Mouse (Mus musculus): ENCODE results near the gene Pnkd. TPM values are rescaled to one million over a fixed set of nuclear protein-coding genes. Genes with fewer than 3 reads are reported as not detected.

The Pnkd gene
- polyA plus RNA-seq, 1 experiment from 2014 or later = 39.8 TPM

GRCm38 (mm10) chr1:74344163-74344916 lies 59.6 kb downstream of the Pnkd start:
- WGBS (ENCODE audit: insufficient replicate concordance) = 68% methylated on average over 11 of the region's 11 CpGs
- DNase-seq (no peak), ATAC-seq (ENCODE audit: low read depth) (no peak)
- no peak overlapping the region for H3K4me2 ChIP-seq
- no peaks in the 10 kb centered on the region for H3K27me3 ChIP-seq
- no peak overlapping the region for H3K27ac ChIP-seq
- H3K4me1 ChIP-seq (replicated peaks) = peaks cover 17% of the 10 kb centered on the region
- no peak overlapping the region for H3K9ac ChIP-seq
- H3K9me3 ChIP-seq (replicated peaks) = no peaks in the 10 kb centered on the region
- no peak overlapping the region for H3K4me3 ChIP-seq (replicated peaks)
- no peaks in the 10 kb centered on the region for H3K36me3 ChIP-seq

- H3K27ac ChIP-seq = no peak overlapping the region
- no peaks in the 10 kb centered on the region for H3K36me3 ChIP-seq
- no peak overlapping the region for H3K4me2 ChIP-seq
- no peak overlapping the region for H3K9ac ChIP-seq
- ATAC-seq (ENCODE audit: low read depth) (no peak), DNase-seq (no peak)
- 74% methylated on average over 13 of the region's 13 CpGs for WGBS (ENCODE audit: insufficient replicate concordance)
- H3K4me3 ChIP-seq (replicated peaks) = no peak overlapping the region
- H3K4me1 ChIP-seq (replicated peaks) = no peaks in the 10 kb centered on the region
- no peaks in the 10 kb centered on the region for H3K27me3 ChIP-seq
- no peaks in the 10 kb centered on the region for H3K9me3 ChIP-seq (replicated peaks)
Measured at GRCm38 (mm10) chr1:74351185-74351769, 66.5 kb downstream of the Pnkd start.

GRCm38 (mm10) chr1:74352532-74353096 lies 67.9 kb downstream of the Pnkd start:
- no peaks in the 10 kb centered on the region for H3K36me3 ChIP-seq
- no peak overlapping the region for H3K27ac ChIP-seq
- DNase-seq = no peak
- 71% methylated on average over 5 of the region's 5 CpGs for WGBS (ENCODE audit: insufficient replicate concordance)
- no peak overlapping the region for H3K4me3 ChIP-seq (replicated peaks)
- H3K9ac ChIP-seq = no peak overlapping the region
- no peaks in the 10 kb centered on the region for H3K9me3 ChIP-seq (replicated peaks)
- H3K4me1 ChIP-seq (replicated peaks) = no peaks in the 10 kb centered on the region
- no peak for ATAC-seq (ENCODE audit: low read depth)
- H3K4me2 ChIP-seq = no peak overlapping the region
- H3K27me3 ChIP-seq = no peaks in the 10 kb centered on the region

- no peaks in the 10 kb centered on the region for H3K36me3 ChIP-seq
- no peaks in the 10 kb centered on the region for H3K9me3 ChIP-seq (replicated peaks)
- DNase-seq = no peak
- H3K27me3 ChIP-seq = no peaks in the 10 kb centered on the region
- no peak overlapping the region for H3K9ac ChIP-seq
- no peak for ATAC-seq (ENCODE audit: low read depth)
- 66% methylated on average over 9 of the region's 9 CpGs for WGBS (ENCODE audit: insufficient replicate concordance)
- no peak overlapping the region for H3K4me3 ChIP-seq (replicated peaks)
- no peak overlapping the region for H3K4me2 ChIP-seq
- no peak overlapping the region for H3K27ac ChIP-seq
- no peaks in the 10 kb centered on the region for H3K4me1 ChIP-seq (replicated peaks)
Measured at GRCm38 (mm10) chr1:74353453-74354229, 68.9 kb downstream of the Pnkd start.

GRCm38 (mm10) chr1:74357531-74357930 lies 72.8 kb downstream of the Pnkd start:
- Histone ChIP-seq H3K9me3 (replicated peaks) (no peaks in the 10 kb centered on the region), H3K27ac (no peak overlapping the region), H3K4me3 (replicated peaks) (no peak overlapping the region), H3K9ac (no peak overlapping the region), H3K27me3 (no peaks in the 10 kb centered on the region), H3K36me3 (no peaks in the 10 kb centered on the region), H3K4me1 (replicated peaks) (no peaks in the 10 kb centered on the region), H3K4me2 (no peak overlapping the region)
- DNase-seq (no peak), ATAC-seq (ENCODE audit: low read depth) (no peak)

- Histone ChIP-seq H3K9me3 (replicated peaks) (no peaks in the 10 kb centered on the region), H3K4me2 (no peak overlapping the region), H3K4me1 (replicated peaks) (no peaks in the 10 kb centered on the region), H3K27ac (no peak overlapping the region), H3K27me3 (peaks cover 2% of the 10 kb centered on the region; the same call in 1 of the 2 replicates), H3K9ac (no peak overlapping the region), H3K36me3 (no peaks in the 10 kb centered on the region), H3K4me3 (replicated peaks) (no peak overlapping the region)
- 63% methylated on average over 5 of the region's 5 CpGs for WGBS (ENCODE audit: insufficient replicate concordance)
- ATAC-seq (ENCODE audit: low read depth) = no peak
- no peak for DNase-seq
Measured at GRCm38 (mm10) chr1:74359952-74360517, 75.3 kb downstream of the Pnkd start.

GRCm38 (mm10) chr1:74361812-74362211 lies 77.1 kb downstream of the Pnkd start, which contains the start of gene Catip:
TSS of gene Catip (plus strand) at chr1:74362108.
- Histone ChIP-seq H3K9me3 (replicated peaks) (no peaks in the 10 kb centered on the region), H3K4me1 (replicated peaks) (peaks cover 3% of the 10 kb centered on the region; the same call in 1 of the 2 replicates), H3K4me2 (no peak within 1 kb of the TSS), H3K27me3 (peaks cover 2% of the 10 kb centered on the region; the same call in 1 of the 2 replicates), H3K4me3 (replicated peaks) (no peak within 1 kb of the TSS), H3K9ac (no peak within 1 kb of the TSS), H3K36me3 (no peaks in the 10 kb centered on the region), H3K27ac (no peak within 1 kb of the TSS)
- DNase-seq = peak; percentile 22
- peak; percentile 43; the same call in 1 of the 2 replicates for ATAC-seq (ENCODE audit: low read depth)
- WGBS (ENCODE audit: insufficient replicate concordance) = 7% methylated on average over 2 of the region's 2 CpGs

GRCm38 (mm10) chr1:74362325-74363229 lies 77.8 kb downstream of the Pnkd start:
- no peak for DNase-seq
- H3K9ac ChIP-seq = no peak overlapping the region
- H3K27ac ChIP-seq = no peak overlapping the region
- no peaks in the 10 kb centered on the region for H3K9me3 ChIP-seq (replicated peaks)
- H3K4me3 ChIP-seq (replicated peaks) = no peak overlapping the region
- peaks cover 3% of the 10 kb centered on the region; the same call in 1 of the 2 replicates for H3K27me3 ChIP-seq
- WGBS (ENCODE audit: insufficient replicate concordance) = 54% methylated on average over 17 of the region's 17 CpGs
- H3K36me3 ChIP-seq = no peaks in the 10 kb centered on the region
- no peak overlapping the region for H3K4me2 ChIP-seq
- ATAC-seq (ENCODE audit: low read depth) = no peak; the same call in 1 of the 2 replicates
- H3K4me1 ChIP-seq (replicated peaks) = peaks cover 6% of the 10 kb centered on the region

- WGBS (ENCODE audit: insufficient replicate concordance) = 53% methylated on average over 5 of the region's 5 CpGs
- Histone ChIP-seq H3K4me2 (no peak overlapping the region), H3K4me3 (replicated peaks) (no peak overlapping the region), H3K4me1 (replicated peaks) (peaks cover 14% of the 10 kb centered on the region), H3K36me3 (no peaks in the 10 kb centered on the region), H3K27ac (no peak overlapping the region), H3K9ac (no peak overlapping the region), H3K27me3 (peaks cover 6% of the 10 kb centered on the region; the same call in 1 of the 2 replicates), H3K9me3 (replicated peaks) (no peaks in the 10 kb centered on the region)
- ATAC-seq (ENCODE audit: low read depth) (no peak), DNase-seq (no peak)
Measured at GRCm38 (mm10) chr1:74363437-74363836, 78.7 kb downstream of the Pnkd start.

- WGBS (ENCODE audit: insufficient replicate concordance) = 38% methylated on average over 8 of the region's 8 CpGs
- Histone ChIP-seq H3K4me3 (replicated peaks) (no peak overlapping the region), H3K4me1 (replicated peaks) (peaks cover 21% of the 10 kb centered on the region), H3K9me3 (replicated peaks) (no peaks in the 10 kb centered on the region), H3K27ac (no peak overlapping the region), H3K4me2 (no peak overlapping the region), H3K27me3 (peaks cover 6% of the 10 kb centered on the region; the same call in 1 of the 2 replicates), H3K36me3 (no peaks in the 10 kb centered on the region), H3K9ac (no peak overlapping the region)
- DNase-seq (no peak), ATAC-seq (ENCODE audit: low read depth) (no peak)
Measured at GRCm38 (mm10) chr1:74364270-74364669, 79.5 kb downstream of the Pnkd start.
